ENCODE assay signal across 23 mouse cellular contexts in the genomic region with DNA sequence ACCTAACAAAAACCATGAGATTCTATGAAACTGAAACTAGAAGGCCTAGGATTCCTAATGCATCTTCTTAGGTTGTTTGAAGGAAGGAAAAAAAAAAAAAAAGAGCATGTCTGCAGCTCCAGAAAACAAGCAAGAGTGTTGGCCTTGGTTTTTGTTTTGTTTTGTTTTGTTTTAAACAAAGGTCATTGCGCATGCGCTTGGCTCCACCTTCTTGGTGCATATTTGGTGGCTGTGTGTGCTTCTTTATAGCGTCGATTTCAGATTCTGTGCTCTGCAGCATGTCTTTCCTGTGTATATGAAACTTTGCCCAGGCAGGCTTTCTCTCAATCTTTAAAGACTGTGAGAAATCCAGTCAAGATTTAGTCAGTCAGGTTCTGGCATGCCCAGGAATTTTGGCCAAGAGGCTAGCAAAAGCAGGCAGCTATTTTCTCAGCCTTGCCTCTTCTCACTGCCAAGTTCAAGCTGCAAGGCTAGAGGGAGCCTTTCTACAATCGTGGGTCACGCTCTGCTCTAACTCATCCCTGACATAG.
DNase-seq lines count a peak whose midpoint lies in the region; ATAC-seq lines count a peak whose summit lies in the region.
"Had no signal": no experiment of that assay in that cellular context is flagged by ENCODE, and none has a peak within 500 bp of the region (broad histone marks: within the 10 kb centered on the region; RNA-seq: fewer than 3 reads in every experiment).

No protein-coding gene starts in this region.

- H3K9me3 ChIP-seq in embryonic facial prominence, embryonic 11.5 days (replicated peaks; ENCODE audit: control insufficient read depth, low read length): no peaks in the 10 kb centered on the region
- H3K9me3 ChIP-seq in limb, embryonic 10.5 days (replicated peaks): no peaks in the 10 kb centered on the region
- H3K9me3 ChIP-seq: forebrain, embryonic 12.5 days; midbrain, embryonic 12.5 days had no signal

- no peaks in the 10 kb centered on the region for H3K4me1 ChIP-seq in embryonic facial prominence, embryonic 11.5 days (ENCODE audit: control insufficient read depth, insufficient read depth, low read length)
- H3K4me1 ChIP-seq in limb, embryonic 10.5 days: peaks cover 33% of the 10 kb centered on the region
- H3K4me1 ChIP-seq: forebrain, embryonic 12.5 days; heart, embryonic 13.5 days; midbrain, embryonic 12.5 days had no signal

- 76% methylated on average over 6 of the region's 6 CpGs for WGBS in embryonic facial prominence, embryonic 11.5 days
- WGBS in limb, embryonic 10.5 days: 83% methylated on average over 6 of the region's 6 CpGs

- no peak for ATAC-seq in embryonic facial prominence, embryonic 11.5 days (replicated peaks; ENCODE audit: insufficient number of reproducible peaks, low FRiP score, low TSS enrichment, low read depth)
- ATAC-seq in megakaryocyte, adult 5-6 weeks (ENCODE audit: poor library complexity, severe bottlenecking): no peak
- ATAC-seq: hindbrain, embryonic 16.5 days; Patski had no signal

- intact Hi-C loops in gastrocnemius, postnatal 36 days (cut with DNase I): no loop called here

- no peak overlapping the region for H3K4me2 ChIP-seq in embryonic facial prominence, embryonic 11.5 days (ENCODE audit: low read depth, low read length)
- H3K4me2 ChIP-seq: forebrain, embryonic 12.5 days; heart, embryonic 13.5 days; liver, embryonic 11.5 days; midbrain, embryonic 12.5 days had no signal

- H3K27ac ChIP-seq in embryonic facial prominence, embryonic 11.5 days (replicated peaks; ENCODE audit: low read depth, low read length): no peak overlapping the region
- H3K27ac ChIP-seq in limb, embryonic 10.5 days: peak overlapping the region; percentile 75
- H3K27ac ChIP-seq: forebrain, embryonic 12.5 days; heart, embryonic 13.5 days; midbrain, embryonic 12.5 days had no signal

- no peak overlapping the region for H3K9ac ChIP-seq in embryonic facial prominence, embryonic 11.5 days (replicated peaks; ENCODE audit: low read length)
- H3K9ac ChIP-seq: forebrain, embryonic 12.5 days; heart, embryonic 13.5 days; midbrain, embryonic 12.5 days had no signal

- peak; percentile 10 for DNase-seq in gastrocnemius, postnatal 25 days
- no peak for DNase-seq in gastrocnemius, postnatal 36 days
- peak; percentile 57 for DNase-seq in ZHBTc4 (ENCODE audit: low read depth, low spot score)
- peak; percentile 32 for DNase-seq in embryonic facial prominence, embryonic 11.5 days (ENCODE audit: low spot score)
- DNase-seq in limb, embryonic 10.5 days (ENCODE audit: low spot score): peak; percentile 35
- DNase-seq in left cerebral cortex, adult 11 months (ENCODE audit: low spot score): no peak
- DNase-seq in frontal cortex, postnatal 10 days (ENCODE audit: low spot score in 2 of 2): no peak
- DNase-seq: cerebellum, adult 11 months; heart, postnatal 4 days; kidney, adult 11 months; kidney, postnatal 14 days; lung, adult 2 months; lung, postnatal 4 days; right cerebral cortex, adult 18-20 months; thymus, postnatal 4 days had no signal

- no peaks in the 10 kb centered on the region for H3K36me3 ChIP-seq in embryonic facial prominence, embryonic 11.5 days (replicated peaks; ENCODE audit: control insufficient read depth, insufficient read depth, low read depth, low read length)
- H3K36me3 ChIP-seq in limb, embryonic 10.5 days: no peaks in the 10 kb centered on the region
- H3K36me3 ChIP-seq: forebrain, embryonic 12.5 days; heart, embryonic 13.5 days; midbrain, embryonic 12.5 days had no signal

- no peak overlapping the region for H3K4me3 ChIP-seq in embryonic facial prominence, embryonic 11.5 days (ENCODE audit: low read depth, low read length)
- no peak overlapping the region for H3K4me3 ChIP-seq in limb, embryonic 10.5 days
- H3K4me3 ChIP-seq: forebrain, embryonic 12.5 days; heart, embryonic 13.5 days; midbrain, embryonic 12.5 days; myocyte had no signal

- H3K27me3 ChIP-seq in embryonic facial prominence, embryonic 11.5 days (ENCODE audit: control insufficient read depth, insufficient read depth, low read length): no peaks in the 10 kb centered on the region
- no peaks in the 10 kb centered on the region for H3K27me3 ChIP-seq in limb, embryonic 10.5 days (ENCODE audit: low read depth, poor library complexity, severe bottlenecking)
- H3K27me3 ChIP-seq: forebrain, embryonic 12.5 days; heart, embryonic 13.5 days; midbrain, embryonic 12.5 days; Patski had no signal

Comparison
In these comparisons a context has a peak if more than half of its experiments do, and no peak if none do; other contexts are left out.
1. DNase-seq: peak in gastrocnemius, postnatal 25 days (single experiment), ZHBTc4 (single experiment), embryonic facial prominence, embryonic 11.5 days (single experiment) and limb, embryonic 10.5 days (single experiment); none in gastrocnemius, postnatal 36 days (0 of 2), left cerebral cortex, adult 11 months (single experiment) and frontal cortex, postnatal 10 days (0 of 2).